Mouse (Mus musculus) CH12.LX (cell line): ENCODE results near the gene Afap1.

Experiments
- BHLHE40 ChIP-seq: IDR thresholded peaks from 2 replicates; pipeline ENCODE4 v1.6.1; 2011; ENCODE audit warnings: mild to moderate bottlenecking, low read depth, low read length, improper control_type of control experiment
- CTCF ChIP-seq, 2 experiments: IDR thresholded peaks in 1 of 2; conservative IDR thresholded peaks in 1 of 2; 2 replicates each; pipeline ENCODE4 v1.5.1; 2011 to 2012; ENCODE audit warnings: low read depth in 2 of 2, low read length in 2 of 2, improper control_type of control experiment in 1 of 2, inconsistent platforms in 1 of 2, mild to moderate bottlenecking in 1 of 2, moderate library complexity in 1 of 2
- E2F4 ChIP-seq: IDR thresholded peaks from 2 replicates; pipeline ENCODE4 v1.6.1; 2011; ENCODE audit warnings: low read depth, low read length, improper control_type of control experiment; ENCODE audit not compliant: insufficient replicate concordance
- EP300 ChIP-seq: IDR thresholded peaks from 2 replicates; pipeline ENCODE4 v1.6.1; 2011; ENCODE audit warnings: low read length, improper control_type of control experiment
- ETS1 ChIP-seq: conservative IDR thresholded peaks from 2 replicates; pipeline ENCODE4 v1.6.1; 2012; ENCODE audit warnings: low read depth, mild to moderate bottlenecking, inconsistent platforms, low read length, improper control_type of control experiment, moderate library complexity
- GABPA ChIP-seq: IDR thresholded peaks from 2 replicates; pipeline ENCODE4 v1.6.1; 2012; ENCODE audit warnings: low read depth, low read length, improper control_type of control experiment, inconsistent platforms; ENCODE audit not compliant: insufficient replicate concordance
- POLR2A ChIP-seq: IDR thresholded peaks from 2 replicates; pipeline ENCODE4 v1.6.1; 2011; ENCODE audit warnings: low read depth, mild to moderate bottlenecking, improper control_type of control experiment, low read length
- POLR2AphosphoS2 ChIP-seq: IDR thresholded peaks from 2 replicates; pipeline ENCODE4 v1.6.1; 2011; ENCODE audit warnings: low read depth, low read length, improper control_type of control experiment
- UBTF ChIP-seq: IDR thresholded peaks from 2 replicates; pipeline ENCODE4 v1.6.1; 2012; ENCODE audit warnings: low read depth, mild to moderate bottlenecking, inconsistent platforms, low read length, improper control_type of control experiment, moderate library complexity
- ZNF384 ChIP-seq: IDR thresholded peaks from 2 replicates; pipeline ENCODE4 v1.6.1; 2012; ENCODE audit warnings: low read depth, low read length, improper control_type of control experiment, inconsistent platforms

DNA sequence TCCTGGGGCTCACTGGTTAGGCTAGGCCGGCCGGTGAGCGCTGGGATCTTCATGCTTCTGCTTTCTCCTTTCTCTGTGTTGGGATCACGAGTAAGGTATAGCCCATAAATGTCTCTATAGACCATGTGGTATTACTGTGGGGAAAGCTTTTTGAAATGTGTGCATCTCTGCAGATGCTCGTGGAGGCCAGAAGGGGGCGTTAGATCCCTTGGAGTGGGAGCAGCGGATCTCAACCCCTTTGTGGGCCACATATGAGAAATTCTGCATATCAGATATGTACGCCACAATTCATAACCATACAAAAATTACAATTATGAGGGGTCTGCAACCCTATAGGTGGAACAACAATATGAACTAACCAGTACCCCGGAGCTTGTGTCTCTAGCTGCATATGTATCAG, 4.2 kb upstream of the Afap1 start:
- TF ChIP-seq ETS1 (no peak), CTCF (conservative IDR thresholded peaks at IDR 0.05 in 1 of 2, IDR thresholded peaks at IDR 0.05 in 1 of 2; ENCODE audit: low read depth in 2 of 2, low read length in 2 of 2) (peak; percentile 61 to 92; a peak in 3 of 4 replicates), BHLHE40 (no peak), GABPA (no peak), E2F4 (no peak), UBTF (no peak), EP300 (no peak), POLR2A (no peak), ZNF384 (no peak), POLR2AphosphoS2 (no peak)
